Mouse (Mus musculus): ENCODE data around the gene Cyp2u1. TPM values are rescaled to one million over a fixed set of nuclear protein-coding genes. Genes with fewer than 3 reads are reported as not detected.
"Not testable (repeated sequence)": the region's sequence is repeated elsewhere in the genome, so short reads cannot be mapped to it uniquely, and the experiment has no call there.

Gene Cyp2u1
- 10 to 100 TPM; 16.0 to 17.3 TPM for total RNA-seq (2021)
- long read RNA-seq, experiment 1, full-length matches to known transcripts, result 4 of 10 reads
- long read RNA-seq, experiment 1, partial matches to known transcripts, result 6 of 10 reads
- long read RNA-seq, experiment 1, other reads (novel, unspliced or antisense), result 0 of 10 reads
- long read RNA-seq, experiment 2, partial matches to known transcripts, result 0 of 6 reads
- long read RNA-seq, experiment 2, other reads (novel, unspliced or antisense), result 2 of 6 reads

- intact Hi-C loops (cut with DNase I), result no loop called here
- DNase-seq (ENCODE audit: extremely low spot score in 1 of 2, low spot score in 2 of 2), result peak; percentile 90 to 92
- peak within 1 kb of the TSS; percentile 92 for H3K27ac ChIP-seq
- TF ChIP-seq CTCF (IDR thresholded peaks at IDR 0.05), result no peak; the same call in 1 of the 2 replicates
- H3K4me3 ChIP-seq, result peak within 1 kb of the TSS; percentile 96
Measured at GRCm38 (mm10) chr3:131302452-131303319, at the start of gene Cyp2u1. Cyp2u1 (minus strand) TSS chr3:131303227.

GRCm38 (mm10) chr3:131350539-131350938 lies 47.5 kb upstream of the Cyp2u1 start:
- H3K4me3 ChIP-seq, result no peak overlapping the region
- DNase-seq (ENCODE audit: extremely low spot score in 1 of 2, low spot score in 2 of 2), result no peak
- H3K27ac ChIP-seq, result no peak overlapping the region
- intact Hi-C loops (cut with DNase I), result no loop called here
- no peak for TF ChIP-seq CTCF (IDR thresholded peaks at IDR 0.05)

- TF ChIP-seq CTCF (IDR thresholded peaks at IDR 0.05), result no peak
- DNase-seq (ENCODE audit: extremely low spot score in 1 of 2, low spot score in 2 of 2), result no peak
- intact Hi-C loops (cut with DNase I), result no loop called here
Measured at GRCm38 (mm10) chr3:131349013-131349412, 46.0 kb upstream of the Cyp2u1 start.

GRCm38 (mm10) chr3:131348579-131348950 lies 45.5 kb upstream of the Cyp2u1 start:
- H3K27ac ChIP-seq, result no peak overlapping the region
- DNase-seq (ENCODE audit: extremely low spot score in 1 of 2, low spot score in 2 of 2), result no peak
- no peak overlapping the region for H3K4me3 ChIP-seq
- TF ChIP-seq CTCF (IDR thresholded peaks at IDR 0.05), result no peak
- intact Hi-C loops (cut with DNase I), result no loop called here

More at GRCm38 (mm10) chr3:131349013-131349412, 46.0 kb upstream of the Cyp2u1 start:
- no peak overlapping the region for H3K4me3 ChIP-seq
- no peak overlapping the region for H3K27ac ChIP-seq

- peak; percentile 51 for TF ChIP-seq CTCF (IDR thresholded peaks at IDR 0.05)
- Histone ChIP-seq H3K27ac (no peak overlapping the region), H3K4me3 (no peak overlapping the region)
- intact Hi-C loops (cut with DNase I), result no loop called here
- DNase-seq (ENCODE audit: extremely low spot score in 1 of 2, low spot score in 2 of 2), result no peak
Measured at GRCm38 (mm10) chr3:131347831-131348578, 45.0 kb upstream of the Cyp2u1 start.

- H3K27ac ChIP-seq, result no peak overlapping the region
- DNase-seq (ENCODE audit: extremely low spot score in 1 of 2, low spot score in 2 of 2), result no peak
- intact Hi-C loops (cut with DNase I), result no loop called here
- H3K4me3 ChIP-seq, result no peak overlapping the region
- no peak for TF ChIP-seq CTCF (IDR thresholded peaks at IDR 0.05)
Measured at GRCm38 (mm10) chr3:131345903-131346302, 42.9 kb upstream of the Cyp2u1 start.

GRCm38 (mm10) chr3:131343311-131343710 lies 40.3 kb upstream of the Cyp2u1 start:
- intact Hi-C loops (cut with DNase I), result no loop called here
- Histone ChIP-seq H3K4me3 (no peak overlapping the region), H3K27ac (no peak overlapping the region)
- no peak for DNase-seq (ENCODE audit: extremely low spot score in 1 of 2, low spot score in 2 of 2)
- no peak for TF ChIP-seq CTCF (IDR thresholded peaks at IDR 0.05)

- intact Hi-C loops (cut with DNase I), result no loop called here
- Histone ChIP-seq H3K27ac (no peak overlapping the region), H3K4me3 (no peak overlapping the region)
- TF ChIP-seq CTCF (IDR thresholded peaks at IDR 0.05), result no peak
- no peak for DNase-seq (ENCODE audit: extremely low spot score in 1 of 2, low spot score in 2 of 2)
Measured at GRCm38 (mm10) chr3:131340885-131341284, 37.9 kb upstream of the Cyp2u1 start.

GRCm38 (mm10) chr3:131339280-131339679 lies 36.3 kb upstream of the Cyp2u1 start:
- intact Hi-C loops (cut with DNase I), result no loop called here
- TF ChIP-seq CTCF (IDR thresholded peaks at IDR 0.05), result no peak
- H3K27ac ChIP-seq, result no peak overlapping the region
- H3K4me3 ChIP-seq, result no peak overlapping the region
- no peak for DNase-seq (ENCODE audit: extremely low spot score in 1 of 2, low spot score in 2 of 2)

- H3K4me3 ChIP-seq; H3K27ac ChIP-seq; DNase-seq (ENCODE audit: extremely low spot score in 1 of 2, low spot score in 2 of 2); intact Hi-C loops (cut with DNase I): not testable (repeated sequence)
Measured at GRCm38 (mm10) chr3:131337749-131338148, 34.7 kb upstream of the Cyp2u1 start.

GRCm38 (mm10) chr3:131336629-131337028 lies 33.6 kb upstream of the Cyp2u1 start:
- Histone ChIP-seq H3K4me3 (no peak overlapping the region), H3K27ac (no peak overlapping the region)
- TF ChIP-seq CTCF (IDR thresholded peaks at IDR 0.05), result no peak
- intact Hi-C loops (cut with DNase I), result no loop called here
- DNase-seq (ENCODE audit: extremely low spot score in 1 of 2, low spot score in 2 of 2), result no peak

GRCm38 (mm10) chr3:131335117-131335547 lies 32.1 kb upstream of the Cyp2u1 start:
- no peak overlapping the region for H3K27ac ChIP-seq
- no peak overlapping the region for H3K4me3 ChIP-seq
- no peak for TF ChIP-seq CTCF (IDR thresholded peaks at IDR 0.05)
- intact Hi-C loops (cut with DNase I), result no loop called here
- no peak for DNase-seq (ENCODE audit: extremely low spot score in 1 of 2, low spot score in 2 of 2)

All from left cerebral cortex, adult 2 months (tissue).